Mouse (Mus musculus): Measurements from ENCODE around the gene Glp1r. TPM values are rescaled to one million over a fixed set of nuclear protein-coding genes. Genes with fewer than 3 reads are reported as not detected.
A peak's percentile ranks its signal among the peaks of the same experiment; 100 is the strongest.

Gene Glp1r
- polyA plus RNA-seq (2012; rRNA removed): 0.25 and 0.49 TPM in 2 replicates

DNA sequence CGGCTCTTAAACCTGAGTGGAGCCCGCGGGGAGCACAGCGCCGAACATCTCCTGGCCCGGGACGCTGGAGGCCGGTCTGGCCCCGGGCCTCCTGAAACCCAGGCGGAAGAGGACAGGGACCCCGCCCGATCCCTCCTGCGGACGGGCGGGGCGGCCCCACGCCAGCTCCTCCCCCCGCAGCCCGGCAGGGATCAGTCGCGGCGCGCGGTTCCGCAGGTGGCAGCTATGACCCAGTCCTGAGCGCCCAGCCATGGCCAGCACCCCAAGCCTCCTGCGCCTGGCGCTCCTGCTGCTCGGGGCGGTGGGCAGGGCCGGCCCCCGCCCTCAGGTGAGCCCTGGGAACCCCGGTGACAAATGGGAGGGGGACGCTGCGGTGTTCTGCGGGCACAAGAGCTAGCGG, at the start of gene Glp1r:
Gene Glp1r (plus strand): TSS at position 191 of the 400 bp plus-strand sequence.
- TF ChIP-seq POLR2A (IDR thresholded peaks at IDR 0.05; ENCODE audit: borderline replicate concordance, extremely low read depth, insufficient read depth, insufficient read length, poor library complexity, severe bottlenecking) (no peak), CTCF (IDR thresholded peaks at IDR 0.05; ENCODE audit: borderline replicate concordance, extremely low read depth, insufficient read depth, insufficient read length) (no peak)
- no peak for DNase-seq (ENCODE audit: low read depth)

DNA sequence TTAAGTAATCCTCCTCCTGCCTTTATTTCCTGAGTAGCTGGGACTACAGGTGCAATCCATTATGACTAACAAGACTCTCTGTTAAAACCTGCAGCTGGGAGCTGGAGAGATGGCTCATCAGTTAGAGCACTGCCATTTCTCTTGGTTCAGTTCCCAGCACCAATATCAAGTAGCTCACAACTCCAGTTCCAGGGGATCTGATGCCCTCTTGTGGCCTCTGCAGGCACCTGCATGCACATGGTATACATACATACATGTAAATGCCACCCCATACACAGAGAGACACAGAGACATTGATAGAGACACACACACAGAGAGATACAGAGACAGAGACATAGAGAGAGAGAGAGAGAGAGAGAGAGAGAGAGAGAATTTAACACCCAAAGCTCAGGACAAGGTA, 49.3 kb upstream of the Glp1r start:
- TF ChIP-seq POLR2A (IDR thresholded peaks at IDR 0.05; ENCODE audit: borderline replicate concordance, extremely low read depth, insufficient read depth, insufficient read length, poor library complexity, severe bottlenecking) (no peak), CTCF (IDR thresholded peaks at IDR 0.05; ENCODE audit: borderline replicate concordance, extremely low read depth, insufficient read depth, insufficient read length) (peak; percentile 12; the same call in 1 of the 2 replicates)
- DNase-seq (ENCODE audit: low read depth): no peak

DNA sequence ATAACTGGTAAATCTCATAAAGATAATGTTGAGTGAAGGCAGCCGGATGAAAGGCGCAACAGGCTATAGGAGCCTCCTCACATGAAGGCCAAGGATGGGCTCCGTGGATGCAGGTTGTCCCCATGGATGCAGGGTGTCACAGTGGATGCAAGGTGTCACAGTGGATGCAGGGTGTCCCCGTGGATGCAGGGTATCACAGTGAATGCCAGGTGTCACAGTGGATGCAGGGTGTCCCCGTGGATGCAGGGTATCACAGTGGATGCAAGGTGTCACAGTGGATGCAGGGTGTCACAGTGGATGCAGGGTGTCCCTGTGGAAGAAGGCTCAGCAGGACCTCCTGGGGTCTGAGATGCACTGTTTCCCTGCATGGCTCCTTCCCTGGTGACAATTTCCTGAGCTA, 44.3 kb upstream of the Glp1r start:
- no peak for DNase-seq (ENCODE audit: low read depth)
- TF ChIP-seq CTCF (IDR thresholded peaks at IDR 0.05; ENCODE audit: borderline replicate concordance, extremely low read depth, insufficient read depth, insufficient read length) (no peak), POLR2A (IDR thresholded peaks at IDR 0.05; ENCODE audit: borderline replicate concordance, extremely low read depth, insufficient read depth, insufficient read length, poor library complexity, severe bottlenecking) (no peak)

GRCm38 (mm10) chr17:30858586-30859259, 42.9 kb upstream of the Glp1r start:
- DNase-seq (ENCODE audit: low read depth): no peak
- TF ChIP-seq CTCF (IDR thresholded peaks at IDR 0.05; ENCODE audit: borderline replicate concordance, extremely low read depth, insufficient read depth, insufficient read length) (no peak), POLR2A (IDR thresholded peaks at IDR 0.05; ENCODE audit: borderline replicate concordance, extremely low read depth, insufficient read depth, insufficient read length, poor library complexity, severe bottlenecking) (no peak)

GRCm38 (mm10) chr17:30859989-30860585, 41.5 kb upstream of the Glp1r start:
- TF ChIP-seq POLR2A (IDR thresholded peaks at IDR 0.05; ENCODE audit: borderline replicate concordance, extremely low read depth, insufficient read depth, insufficient read length, poor library complexity, severe bottlenecking) (no peak), CTCF (IDR thresholded peaks at IDR 0.05; ENCODE audit: borderline replicate concordance, extremely low read depth, insufficient read depth, insufficient read length) (no peak)
- peak; percentile 87 for DNase-seq (ENCODE audit: low read depth)

DNA sequence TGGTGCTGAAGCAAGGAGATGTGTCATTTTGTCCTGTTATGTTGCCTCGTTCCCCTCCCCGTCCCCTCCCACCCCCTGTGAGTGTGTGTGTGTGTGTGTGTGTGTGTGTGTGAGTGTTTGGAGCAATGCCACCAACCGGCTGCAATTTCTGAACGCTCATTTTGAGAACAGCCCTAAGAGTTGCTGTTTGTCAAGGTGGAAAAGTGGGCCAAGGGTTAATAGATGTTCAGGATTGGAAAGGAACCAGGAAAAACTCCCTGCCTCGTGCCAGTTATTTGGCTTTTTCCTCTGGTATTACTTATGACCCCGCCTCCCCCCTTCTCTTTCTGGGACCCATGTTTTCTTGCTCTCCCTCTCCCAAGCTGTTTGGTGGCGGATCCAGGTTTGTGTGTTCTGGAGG, 41.0 kb upstream of the Glp1r start:
- TF ChIP-seq CTCF (IDR thresholded peaks at IDR 0.05; ENCODE audit: borderline replicate concordance, extremely low read depth, insufficient read depth, insufficient read length) (no peak), POLR2A (IDR thresholded peaks at IDR 0.05; ENCODE audit: borderline replicate concordance, extremely low read depth, insufficient read depth, insufficient read length, poor library complexity, severe bottlenecking) (no peak)
- DNase-seq (ENCODE audit: low read depth): no peak

DNA sequence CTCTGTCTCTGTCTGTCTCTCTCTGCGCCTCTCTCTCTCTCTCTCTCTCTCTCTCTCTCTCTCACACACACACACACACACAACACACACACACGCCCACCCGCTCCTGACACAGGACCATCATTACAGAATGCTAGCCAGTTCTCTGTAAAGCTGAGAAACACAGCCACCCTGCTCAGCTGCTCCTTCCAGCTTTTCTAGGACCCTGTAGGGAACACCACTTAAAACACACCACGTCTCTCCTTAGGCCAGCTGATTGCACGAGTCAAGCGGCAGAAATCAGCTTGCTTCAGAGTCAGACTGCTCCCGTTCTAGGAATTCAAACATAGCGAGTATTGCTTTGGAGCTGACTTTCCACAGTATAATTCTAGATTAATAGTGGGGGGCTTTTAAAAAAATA, 35.3 kb upstream of the Glp1r start:
- TF ChIP-seq POLR2A (IDR thresholded peaks at IDR 0.05; ENCODE audit: borderline replicate concordance, extremely low read depth, insufficient read depth, insufficient read length, poor library complexity, severe bottlenecking): no peak
- no peak for TF ChIP-seq CTCF (IDR thresholded peaks at IDR 0.05; ENCODE audit: borderline replicate concordance, extremely low read depth, insufficient read depth, insufficient read length)
- DNase-seq (ENCODE audit: low read depth): peak; percentile 44

GRCm38 (mm10) chr17:30866966-30867365, 34.7 kb upstream of the Glp1r start:
- TF ChIP-seq CTCF (IDR thresholded peaks at IDR 0.05; ENCODE audit: borderline replicate concordance, extremely low read depth, insufficient read depth, insufficient read length): no peak
- TF ChIP-seq POLR2A (IDR thresholded peaks at IDR 0.05; ENCODE audit: borderline replicate concordance, extremely low read depth, insufficient read depth, insufficient read length, poor library complexity, severe bottlenecking): no peak

DNA sequence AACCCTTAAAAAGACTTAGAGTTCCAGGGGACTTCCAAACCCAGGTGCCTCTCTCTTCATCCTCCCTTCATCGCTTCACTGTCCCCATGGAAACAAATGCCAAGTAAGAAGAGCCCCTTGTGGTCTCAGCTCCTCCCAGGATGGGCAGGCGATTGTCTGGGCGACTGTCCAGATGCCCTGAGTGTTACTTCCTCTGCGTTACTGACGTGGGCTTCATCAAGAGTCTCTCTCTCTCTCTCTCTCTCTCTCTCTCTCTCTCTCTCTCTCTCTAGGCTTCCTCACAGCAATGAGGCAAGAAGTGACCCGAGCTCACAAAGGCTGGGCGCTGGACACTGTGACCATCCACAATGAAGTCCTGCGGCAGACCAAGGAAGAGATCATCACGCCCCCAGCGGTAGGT, 30.6 kb upstream of the Glp1r start:
- TF ChIP-seq CTCF (IDR thresholded peaks at IDR 0.05; ENCODE audit: borderline replicate concordance, extremely low read depth, insufficient read depth, insufficient read length) (no peak), POLR2A (IDR thresholded peaks at IDR 0.05; ENCODE audit: borderline replicate concordance, extremely low read depth, insufficient read depth, insufficient read length, poor library complexity, severe bottlenecking) (no peak)
- DNase-seq (ENCODE audit: low read depth): no peak

More at GRCm38 (mm10) chr17:30866966-30867365, 34.7 kb upstream of the Glp1r start:
- no peak for DNase-seq (ENCODE audit: low read depth)

DNA sequence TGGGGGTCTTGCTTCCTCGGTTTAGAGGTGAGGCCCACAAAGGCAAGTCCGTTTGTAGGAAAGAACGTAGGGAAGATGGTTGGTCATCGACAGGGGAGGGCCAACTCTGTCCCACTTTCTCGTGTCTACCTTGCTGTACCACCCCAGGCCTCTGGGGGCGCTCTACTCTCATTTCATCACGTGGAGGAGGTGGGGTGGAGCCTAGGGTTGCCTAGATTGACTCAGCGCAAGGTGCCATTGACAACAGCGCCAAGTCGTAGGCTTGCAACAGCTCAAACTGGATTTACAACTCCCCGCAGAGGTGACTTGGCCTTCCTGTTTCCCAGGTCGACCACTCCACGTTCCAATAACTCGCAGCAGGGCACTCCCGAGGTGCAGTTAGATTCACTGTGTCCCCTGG, 27.3 kb upstream of the Glp1r start:
- DNase-seq (ENCODE audit: low read depth): no peak
- TF ChIP-seq POLR2A (IDR thresholded peaks at IDR 0.05; ENCODE audit: borderline replicate concordance, extremely low read depth, insufficient read depth, insufficient read length, poor library complexity, severe bottlenecking) (no peak), CTCF (IDR thresholded peaks at IDR 0.05; ENCODE audit: borderline replicate concordance, extremely low read depth, insufficient read depth, insufficient read length) (peak; percentile 49; the same call in 1 of the 2 replicates)

DNA sequence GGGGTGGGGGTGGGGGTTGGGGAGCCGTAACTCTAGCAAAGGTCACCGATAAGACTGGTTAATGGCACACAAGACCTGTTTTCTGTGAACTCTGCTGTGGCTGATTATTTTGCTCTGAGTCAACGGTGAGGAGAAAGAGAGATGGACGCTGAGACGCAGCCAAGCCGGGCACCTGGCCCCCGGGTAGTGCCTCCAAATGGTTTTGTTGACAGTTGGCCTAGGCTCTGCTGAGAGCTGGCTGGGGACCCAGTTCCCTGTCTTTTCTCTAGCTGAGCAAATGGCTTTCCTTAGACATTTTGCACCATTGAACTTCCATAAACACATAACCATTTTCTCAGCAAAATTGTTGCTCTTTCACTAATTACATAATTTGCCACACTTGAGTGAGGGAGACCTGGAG, 24.2 kb upstream of the Glp1r start:
- no peak for DNase-seq (ENCODE audit: low read depth)
- TF ChIP-seq POLR2A (IDR thresholded peaks at IDR 0.05; ENCODE audit: borderline replicate concordance, extremely low read depth, insufficient read depth, insufficient read length, poor library complexity, severe bottlenecking) (no peak), CTCF (IDR thresholded peaks at IDR 0.05; ENCODE audit: borderline replicate concordance, extremely low read depth, insufficient read depth, insufficient read length) (no peak)

DNA sequence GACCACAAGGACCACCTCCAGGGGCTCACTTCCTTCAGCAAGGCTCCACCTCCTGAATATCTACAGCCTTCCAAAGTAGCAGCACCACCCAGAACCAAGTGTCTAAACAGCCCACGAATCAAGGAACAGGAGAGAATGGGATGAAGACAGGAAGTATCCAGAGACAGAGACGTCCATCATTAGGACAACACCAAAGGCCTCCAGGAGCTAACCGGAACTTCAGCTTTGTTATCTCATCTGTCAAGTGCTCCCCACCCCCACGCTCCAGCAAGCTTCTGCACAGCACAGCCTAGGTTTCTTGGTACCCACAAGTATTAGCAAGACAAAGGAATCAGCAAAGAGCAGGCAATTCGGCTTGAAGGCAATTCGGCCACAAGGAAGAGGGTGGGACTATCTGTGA, 23.0 kb upstream of the Glp1r start:
- TF ChIP-seq POLR2A (IDR thresholded peaks at IDR 0.05; ENCODE audit: borderline replicate concordance, extremely low read depth, insufficient read depth, insufficient read length, poor library complexity, severe bottlenecking) (no peak), CTCF (IDR thresholded peaks at IDR 0.05; ENCODE audit: borderline replicate concordance, extremely low read depth, insufficient read depth, insufficient read length) (no peak)
- no peak for DNase-seq (ENCODE audit: low read depth)
